Mouse (Mus musculus): ENCODE measurements around the gene Garem2.

Gene Garem2

DNA sequence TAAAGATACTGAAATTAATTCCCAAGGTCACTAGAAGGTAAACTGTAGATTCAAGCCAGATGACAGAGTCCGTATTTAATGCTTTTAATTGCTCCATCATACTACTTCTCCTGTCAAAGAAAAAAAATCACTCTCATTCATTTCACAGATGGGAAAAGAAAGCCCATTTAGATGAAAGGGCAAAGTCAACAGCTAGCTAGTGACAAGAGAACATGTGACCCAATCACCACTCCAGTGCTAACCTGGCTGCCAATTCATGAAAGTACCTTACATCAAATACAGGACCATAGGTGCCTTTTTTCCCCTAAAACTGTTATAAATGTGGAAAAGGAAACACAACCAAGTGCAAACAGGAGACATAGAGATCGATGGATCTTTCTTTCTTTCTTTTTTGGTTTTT is 48.3 kb downstream of the Garem2 start:
- peak; percentile 7 for DNase-seq (ENCODE audit: low read depth)

DNA sequence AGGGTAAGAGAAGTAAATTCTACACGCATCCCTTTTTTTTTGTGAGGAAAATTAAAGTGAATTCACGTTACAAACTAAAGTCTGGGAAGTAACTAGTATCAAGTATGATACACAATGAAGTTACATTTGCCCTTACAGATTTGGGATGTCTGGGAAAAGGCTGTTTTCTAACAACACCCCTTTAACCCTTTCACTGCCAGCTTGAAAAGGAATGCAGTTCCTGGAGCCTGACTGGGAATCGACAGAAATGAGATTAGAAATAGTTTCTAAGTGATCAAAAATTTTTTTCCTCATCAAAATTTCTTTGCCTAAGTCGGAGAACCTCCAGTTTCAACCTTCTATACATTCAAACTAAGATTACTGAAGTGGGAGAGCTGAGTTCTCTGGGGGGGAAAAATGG is 49.1 kb downstream of the Garem2 start:
- DNase-seq (ENCODE audit: low read depth), result no peak

DNA sequence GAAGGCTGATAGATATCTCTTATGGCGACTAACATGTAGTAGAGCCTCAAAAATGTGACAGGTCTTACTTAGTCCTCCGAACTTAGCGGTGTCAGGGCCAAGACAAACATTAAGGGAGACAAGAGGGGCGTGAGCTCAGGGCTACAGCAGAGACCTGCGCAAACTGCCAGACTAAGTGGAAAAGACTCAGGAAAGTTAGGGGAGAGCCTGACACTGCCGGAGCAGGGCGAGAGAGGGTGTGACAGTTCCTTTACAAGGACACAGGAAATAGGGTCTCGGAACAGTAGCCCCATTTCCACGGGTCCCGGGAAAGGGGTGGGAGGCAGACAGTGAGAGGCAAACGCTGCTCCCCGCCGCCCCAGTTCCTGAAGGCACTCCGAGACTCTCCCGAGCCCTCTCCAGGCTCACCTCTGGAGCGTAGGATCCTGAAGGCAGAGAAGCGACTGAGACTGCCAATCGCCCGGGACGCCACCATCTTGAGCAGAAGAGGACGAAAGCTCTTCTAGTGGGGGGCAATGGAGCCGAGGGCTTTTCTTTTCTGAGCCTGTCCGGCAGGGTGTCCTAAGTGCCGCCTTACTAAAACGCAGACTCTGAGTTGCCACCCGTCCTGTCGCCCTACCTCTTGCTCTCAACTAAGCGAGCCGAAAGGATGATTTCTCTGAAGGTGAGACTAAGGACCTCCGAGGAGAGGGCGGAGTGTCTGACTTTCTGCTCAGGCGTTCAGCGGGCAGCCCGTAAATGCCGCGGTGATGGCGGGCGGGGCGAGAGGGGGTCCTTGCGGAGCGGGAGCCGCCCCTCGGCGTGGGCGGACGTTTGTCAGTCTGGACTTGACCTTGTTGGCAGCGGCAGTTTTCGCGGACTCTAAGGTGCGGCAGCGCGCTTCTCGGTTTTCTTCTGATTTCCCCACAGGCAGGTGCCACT is 49.8 kb downstream of the Garem2 start, which contains the start of the genes Hadha and Hadhb:
Gene Hadha (minus strand): TSS at position 689 of the 921 bp plus-strand sequence.
Gene Hadhb (plus strand): TSS at position 775 of the 921 bp plus-strand sequence.
- DNase-seq (ENCODE audit: low read depth), result peak; percentile 96

DNA sequence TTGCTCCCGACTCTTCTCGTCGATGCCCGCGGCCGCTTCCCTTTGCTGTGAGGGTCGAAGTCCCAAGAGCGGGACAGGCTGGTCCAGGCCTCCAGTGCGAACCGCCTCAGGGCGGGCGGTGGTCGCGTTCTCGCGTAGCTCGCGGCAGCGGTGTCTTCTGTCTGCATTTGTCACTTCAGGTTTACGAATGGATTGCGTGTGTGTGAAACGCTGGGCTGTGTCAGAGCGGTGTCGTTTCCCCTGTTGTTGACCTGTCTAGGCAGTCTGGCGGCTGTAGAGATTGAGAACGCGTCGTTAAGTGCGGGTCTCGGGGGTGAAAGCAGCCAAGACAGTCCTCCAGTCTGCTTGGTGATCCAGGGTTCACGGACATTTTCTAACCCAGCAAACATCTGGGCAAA is 50.4 kb downstream of the Garem2 start:
- DNase-seq (ENCODE audit: low read depth), result no peak

DNA sequence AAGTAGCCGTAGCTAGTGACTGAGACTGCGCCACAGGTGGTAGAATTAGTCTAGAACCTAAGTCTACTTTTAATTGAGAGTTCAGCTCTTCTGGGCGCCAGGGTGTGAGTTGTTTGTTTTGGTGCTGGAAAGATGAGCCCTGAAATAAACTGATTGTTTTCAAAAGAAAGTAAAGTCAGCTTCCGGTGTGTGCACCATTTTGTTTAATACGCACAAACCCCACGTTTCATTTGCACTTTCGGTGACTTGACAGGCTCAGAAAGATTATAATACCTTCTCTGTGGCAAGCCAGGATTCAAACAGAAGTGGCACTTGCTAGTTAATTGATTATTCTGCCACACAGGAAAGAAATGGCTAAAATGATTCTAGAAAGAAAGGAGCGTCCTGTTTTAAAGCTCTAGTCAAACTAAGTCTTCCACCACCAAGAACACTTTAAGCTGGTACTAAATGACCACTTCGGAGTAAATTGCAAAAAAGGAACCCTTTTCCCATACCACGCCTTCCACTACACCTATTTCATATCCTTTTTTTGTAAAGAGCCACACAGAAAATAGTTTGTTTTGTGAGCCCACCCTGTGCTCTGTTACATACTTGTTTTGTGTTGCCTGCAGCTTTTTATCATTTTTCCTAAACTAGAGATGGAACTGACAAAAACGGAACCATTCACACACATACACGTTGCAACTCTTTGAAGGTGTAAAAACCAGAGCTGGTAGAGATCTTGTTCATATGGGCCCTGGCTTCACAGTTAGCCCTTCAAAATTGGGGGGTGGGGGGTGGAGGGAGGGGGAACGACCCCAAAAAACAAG is 51.1 kb downstream of the Garem2 start:
- peak; percentile 79 for DNase-seq (ENCODE audit: low read depth)

DNA sequence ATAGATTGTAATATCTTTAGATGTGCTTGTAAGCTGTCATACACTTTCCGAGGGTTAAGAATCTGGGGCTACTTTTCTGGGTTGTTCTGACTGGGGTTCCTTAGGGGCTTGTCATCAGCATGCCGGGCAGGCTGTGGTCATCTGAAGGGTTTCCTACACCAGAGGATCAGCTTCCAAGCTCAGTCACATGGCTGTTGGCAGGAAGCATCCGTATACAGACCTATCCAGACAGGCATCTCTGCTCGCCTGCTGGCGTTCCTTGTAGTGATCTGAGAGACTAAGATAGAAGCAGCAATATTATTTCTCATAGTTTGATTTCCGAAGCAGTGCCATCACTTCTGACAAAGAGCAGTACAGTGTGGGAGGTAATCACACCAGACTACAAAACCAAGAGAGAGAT is 54.6 kb downstream of the Garem2 start:
- no peak for DNase-seq (ENCODE audit: low read depth)

DNA sequence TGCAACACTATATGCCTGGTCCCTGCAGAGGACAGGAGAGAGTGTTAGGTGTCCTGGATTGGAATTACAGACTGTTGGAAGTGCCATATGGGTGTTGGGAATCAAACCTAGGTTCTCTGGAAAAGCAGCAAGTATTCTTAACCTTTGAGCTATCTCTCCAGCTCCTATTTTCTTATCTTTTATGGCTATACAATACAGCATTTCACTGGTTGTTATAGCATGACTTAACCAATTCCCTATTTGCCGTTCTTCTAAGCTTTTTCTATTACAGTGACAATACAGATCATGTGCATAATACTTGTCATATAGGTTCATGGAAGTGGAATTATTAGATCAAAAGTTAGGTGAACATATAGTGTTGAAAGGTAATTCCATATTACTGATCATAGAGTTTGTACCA is 56.9 kb downstream of the Garem2 start:
- no peak for DNase-seq (ENCODE audit: low read depth)

DNA sequence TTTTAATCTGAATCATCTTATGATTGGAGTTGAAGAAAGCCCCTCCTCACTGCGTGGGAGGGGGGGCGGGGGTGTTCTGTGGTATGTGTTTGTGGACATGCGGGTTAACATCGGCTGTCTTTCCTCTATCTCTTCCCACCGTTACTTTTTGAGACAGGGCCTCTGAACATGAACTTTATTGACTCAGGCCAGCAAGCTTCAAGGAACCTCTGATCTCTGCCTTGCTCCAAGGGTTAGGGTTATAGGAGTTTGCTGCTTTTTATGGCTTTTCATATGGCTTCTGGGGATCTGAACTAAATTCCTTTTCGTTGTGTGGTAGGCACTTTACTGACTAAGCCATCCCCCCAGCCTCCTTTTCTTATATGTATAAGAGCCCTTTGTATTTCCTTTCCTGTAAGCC is 57.4 kb downstream of the Garem2 start:
- DNase-seq (ENCODE audit: low read depth), result no peak

DNA sequence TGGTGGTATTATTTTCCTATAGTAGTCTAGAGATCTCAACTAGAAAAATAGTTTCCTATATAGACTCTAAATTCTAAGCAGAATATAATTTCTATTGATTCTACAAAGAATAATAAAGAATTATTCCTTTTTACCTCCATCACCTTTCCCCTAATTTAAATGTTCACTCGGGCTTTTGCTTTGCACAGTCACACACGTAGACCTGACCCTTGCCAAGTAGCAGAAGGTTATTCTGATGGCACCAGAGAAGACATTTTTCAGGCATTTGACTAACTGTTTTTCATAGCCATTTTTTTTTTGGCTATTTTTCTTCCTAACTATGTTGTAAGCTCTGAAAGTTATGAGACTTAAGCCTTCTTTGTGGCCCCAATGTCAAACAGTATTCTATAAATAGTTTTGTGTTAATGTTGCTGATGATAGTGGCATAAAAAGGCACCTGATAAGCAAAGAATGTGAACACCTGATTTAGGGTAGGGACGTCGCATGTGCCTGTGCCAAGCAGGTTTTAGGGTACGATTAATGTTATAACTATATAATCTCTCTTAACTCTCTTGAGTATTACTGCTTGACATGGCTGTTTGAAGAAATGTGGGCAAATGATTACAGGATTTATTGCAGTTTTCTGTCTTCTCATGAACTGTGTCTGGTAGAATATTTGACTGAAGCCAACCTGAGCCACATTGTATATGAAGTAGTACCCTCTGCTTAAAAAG is 60.4 kb downstream of the Garem2 start:
- no peak for DNase-seq (ENCODE audit: low read depth)
